In genomic region chr17:86231741-86232179, GRCm38 (mm10) we compare ENCODE assay signal across 9 mouse cellular contexts.
DNase-seq lines count a peak whose midpoint lies in the region; ATAC-seq and TF ChIP-seq lines count a peak whose summit lies in the region.
"Had no signal": no experiment of that assay in that cellular context is flagged by ENCODE, and none has a peak within 500 bp of the region (broad histone marks: within the 10 kb centered on the region; RNA-seq: fewer than 3 reads in every experiment).

No protein-coding gene starts in this region.

- no peak for TF ChIP-seq CTCF in lung, postnatal 0 days (IDR thresholded peaks at IDR 0.05)
- TF ChIP-seq CTCF in hindbrain, postnatal 0 days (IDR thresholded peaks at IDR 0.05; ENCODE audit: low read depth), result no peak

- H3K4me1 ChIP-seq in lung, postnatal 0 days (ENCODE audit: insufficient read depth, low read depth, low read length), result no peaks in the 10 kb centered on the region
- H3K4me1 ChIP-seq in hindbrain, postnatal 0 days (ENCODE audit: insufficient read depth, low read length), result peaks cover 9% of the 10 kb centered on the region

- DNase-seq in adrenal gland, adult (ENCODE audit: inconsistent age in 2 of 2, low spot score in 1 of 2), result peak; percentile 49 to 70
- no peak for DNase-seq in adrenal gland, adult 18-20 months (ENCODE audit: low spot score in 2 of 2)
- no peak for DNase-seq in lung, postnatal 0 days (ENCODE audit: low spot score)
- DNase-seq in lung, postnatal 25 days (ENCODE audit: low spot score), result no peak
- DNase-seq in hindbrain, postnatal 0 days (ENCODE audit: low spot score), result peak; percentile 88
- DNase-seq in skeletal muscle tissue, adult 2 months (ENCODE audit: low read depth, low spot score), result peak; percentile 38
- DNase-seq in ovary, postnatal 14 days (ENCODE audit: low spot score), result no peak
- no peak for DNase-seq in thymus, postnatal 25 days

- no peaks in the 10 kb centered on the region for H3K9me3 ChIP-seq in lung, postnatal 0 days (ENCODE audit: low read length)
- H3K9me3 ChIP-seq in hindbrain, postnatal 0 days (ENCODE audit: low read length), result no peaks in the 10 kb centered on the region

- H3K4me2 ChIP-seq in lung, postnatal 0 days (replicated peaks; ENCODE audit: low read depth, low read length), result no peak overlapping the region
- no peak overlapping the region for H3K4me2 ChIP-seq in hindbrain, postnatal 0 days (ENCODE audit: low read depth, low read length)

- H3K9ac ChIP-seq in lung, postnatal 0 days (replicated peaks; ENCODE audit: low read depth), result no peak overlapping the region
- H3K9ac ChIP-seq in hindbrain, postnatal 0 days (replicated peaks; ENCODE audit: low read length), result no peak overlapping the region

- 63% methylated on average over 12 of the region's 12 CpGs for WGBS in lung, postnatal 0 days
- 50% methylated on average over 12 of the region's 12 CpGs for WGBS in hindbrain, postnatal 0 days

- ATAC-seq in lung, postnatal 0 days, result peak; percentile 30; the same call in 1 of the 2 replicates
- peak; percentile 75 for ATAC-seq in hindbrain, postnatal 0 days

- H3K27me3 ChIP-seq in lung, postnatal 0 days (replicated peaks; ENCODE audit: insufficient read depth, low read length), result no peaks in the 10 kb centered on the region
- no peaks in the 10 kb centered on the region for H3K27me3 ChIP-seq in hindbrain, postnatal 0 days (ENCODE audit: insufficient read depth, low read length)

- H3K4me3 ChIP-seq in lung, postnatal 0 days (ENCODE audit: low read depth, low read length), result no peak overlapping the region
- H3K4me3 ChIP-seq in hindbrain, postnatal 0 days (ENCODE audit: low read length), result no peak overlapping the region

- no peak for TF ChIP-seq EP300 in lung, postnatal 0 days (IDR thresholded peaks at IDR 0.05)

- no peaks in the 10 kb centered on the region for H3K36me3 ChIP-seq in lung, postnatal 0 days (ENCODE audit: insufficient read depth, low read length)
- no peaks in the 10 kb centered on the region for H3K36me3 ChIP-seq in hindbrain, postnatal 0 days (ENCODE audit: insufficient read depth, low read length)

- H3K27ac ChIP-seq in lung, postnatal 0 days (ENCODE audit: low read length), result no peak overlapping the region
- peak overlapping the region; percentile 45; the same call in 1 of the 2 replicates for H3K27ac ChIP-seq in hindbrain, postnatal 0 days
- H3K27ac ChIP-seq: kidney, postnatal 0 days had no signal

Comparison
In these comparisons a context has a peak if more than half of its experiments do, and no peak if none do; other contexts are left out.
1. DNase-seq: peak in adrenal gland, adult (2 of 2), hindbrain, postnatal 0 days (single experiment) and skeletal muscle tissue, adult 2 months (single experiment); none in adrenal gland, adult 18-20 months (0 of 2), lung, postnatal 0 days (single experiment), lung, postnatal 25 days (single experiment), ovary, postnatal 14 days (single experiment) and thymus, postnatal 25 days (single experiment).